Mouse (Mus musculus): ENCODE measurements at regions not wholly inside any gene's neighbourhood (a gene's known extent, or its start where the extent isn't known, plus 50 kb on each side); places are given as distances from the start of the nearest gene placed in this dataset.

GRCm38 (mm10) chr1:67417196-67417595, 294.4 kb downstream of the Cps1 start:
- H3K27ac ChIP-seq (replicated peaks; ENCODE audit: low read depth, low read length) = no peak overlapping the region
- no peak overlapping the region for H3K9ac ChIP-seq (replicated peaks; ENCODE audit: low read length)
- H3K4me2 ChIP-seq (ENCODE audit: low read depth, low read length) = no peak overlapping the region
- DNase-seq (ENCODE audit: low spot score) (no peak), ATAC-seq (replicated peaks; ENCODE audit: insufficient number of reproducible peaks, low FRiP score, low TSS enrichment, low read depth) (no peak)
- H3K9me3 ChIP-seq (replicated peaks; ENCODE audit: control insufficient read depth, low read length) = no peaks in the 10 kb centered on the region
- no peaks in the 10 kb centered on the region for H3K36me3 ChIP-seq (replicated peaks; ENCODE audit: control insufficient read depth, insufficient read depth, low read depth, low read length)
- WGBS = 80% methylated on average over 1 of the region's 1 CpGs
- H3K27me3 ChIP-seq (ENCODE audit: control insufficient read depth, insufficient read depth, low read length) = no peaks in the 10 kb centered on the region
- H3K4me3 ChIP-seq (ENCODE audit: low read depth, low read length) = no peak overlapping the region
- H3K4me1 ChIP-seq (ENCODE audit: control insufficient read depth, insufficient read depth, low read length) = no peaks in the 10 kb centered on the region

- ATAC-seq (replicated peaks; ENCODE audit: insufficient number of reproducible peaks, low FRiP score, low TSS enrichment, low read depth) (0 out of 2 replicates have a peak, but pooled peaks have one; percentile 29), DNase-seq (ENCODE audit: low spot score) (no peak)
- H3K27me3 ChIP-seq (ENCODE audit: control insufficient read depth, insufficient read depth, low read length) = no peaks in the 10 kb centered on the region
- no peak overlapping the region for H3K4me3 ChIP-seq (ENCODE audit: low read depth, low read length)
- H3K4me1 ChIP-seq (ENCODE audit: control insufficient read depth, insufficient read depth, low read length) = no peaks in the 10 kb centered on the region
- 45% methylated on average over 3 of the region's 3 CpGs for whole genome bisulfite sequencing
- H3K36me3 ChIP-seq (replicated peaks; ENCODE audit: control insufficient read depth, insufficient read depth, low read depth, low read length) = no peaks in the 10 kb centered on the region
- H3K4me2 ChIP-seq (ENCODE audit: low read depth, low read length) = no peak overlapping the region
- no peak overlapping the region for H3K27ac ChIP-seq (replicated peaks; ENCODE audit: low read depth, low read length)
- no peak overlapping the region for H3K9ac ChIP-seq (replicated peaks; ENCODE audit: low read length)
- no peaks in the 10 kb centered on the region for H3K9me3 ChIP-seq (replicated peaks; ENCODE audit: control insufficient read depth, low read length)
Observed at GRCm38 (mm10) chr1:67428398-67428797, 305.6 kb downstream of the Cps1 start.

GRCm38 (mm10) chr1:67450831-67451230, 328.0 kb downstream of the Cps1 start:
- no peaks in the 10 kb centered on the region for H3K27me3 ChIP-seq (ENCODE audit: control insufficient read depth, insufficient read depth, low read length)
- H3K9ac ChIP-seq (replicated peaks; ENCODE audit: low read length) = no peak overlapping the region
- ATAC-seq (replicated peaks; ENCODE audit: insufficient number of reproducible peaks, low FRiP score, low TSS enrichment, low read depth) = no peak
- no peak overlapping the region for H3K27ac ChIP-seq (replicated peaks; ENCODE audit: low read depth, low read length)
- H3K36me3 ChIP-seq (replicated peaks; ENCODE audit: control insufficient read depth, insufficient read depth, low read depth, low read length) = no peaks in the 10 kb centered on the region
- WGBS = 88% methylated on average over 2 of the region's 2 CpGs
- no peak overlapping the region for H3K4me3 ChIP-seq (ENCODE audit: low read depth, low read length)
- H3K4me1 ChIP-seq (ENCODE audit: control insufficient read depth, insufficient read depth, low read length) = no peaks in the 10 kb centered on the region
- H3K9me3 ChIP-seq (replicated peaks; ENCODE audit: control insufficient read depth, low read length) = no peaks in the 10 kb centered on the region
- H3K4me2 ChIP-seq (ENCODE audit: low read depth, low read length) = no peak overlapping the region
- DNase-seq (ENCODE audit: low spot score) = no peak

- Histone ChIP-seq H3K4me3 (ENCODE audit: low read depth, low read length) (no peak overlapping the region), H3K9ac (replicated peaks; ENCODE audit: low read length) (no peak overlapping the region), H3K27ac (replicated peaks; ENCODE audit: low read depth, low read length) (no peak overlapping the region), H3K9me3 (replicated peaks; ENCODE audit: control insufficient read depth, low read length) (no peaks in the 10 kb centered on the region), H3K36me3 (replicated peaks; ENCODE audit: control insufficient read depth, insufficient read depth, low read depth, low read length) (no peaks in the 10 kb centered on the region), H3K4me1 (ENCODE audit: control insufficient read depth, insufficient read depth, low read length) (no peaks in the 10 kb centered on the region; the same call in 1 of the 2 replicates), H3K4me2 (ENCODE audit: low read depth, low read length) (no peak overlapping the region), H3K27me3 (ENCODE audit: control insufficient read depth, insufficient read depth, low read length) (no peaks in the 10 kb centered on the region)
- no peak for ATAC-seq (replicated peaks; ENCODE audit: insufficient number of reproducible peaks, low FRiP score, low TSS enrichment, low read depth)
- WGBS = 32% methylated on average over 2 of the region's 2 CpGs
- no peak for DNase-seq (ENCODE audit: low spot score)
Observed at GRCm38 (mm10) chr1:67464203-67464602, 341.4 kb downstream of the Cps1 start.

- H3K4me2 ChIP-seq (ENCODE audit: low read depth, low read length) = no peak overlapping the region
- H3K27me3 ChIP-seq (ENCODE audit: control insufficient read depth, insufficient read depth, low read length) = no peaks in the 10 kb centered on the region
- no peaks in the 10 kb centered on the region for H3K36me3 ChIP-seq (replicated peaks; ENCODE audit: control insufficient read depth, insufficient read depth, low read depth, low read length)
- DNase-seq (ENCODE audit: low spot score) (peak; percentile 71), ATAC-seq (replicated peaks; ENCODE audit: insufficient number of reproducible peaks, low FRiP score, low TSS enrichment, low read depth) (peak; percentile 72)
- 33% methylated on average over 4 of the region's 4 CpGs for WGBS
- no peaks in the 10 kb centered on the region for H3K9me3 ChIP-seq (replicated peaks; ENCODE audit: control insufficient read depth, low read length)
- H3K4me3 ChIP-seq (ENCODE audit: low read depth, low read length) = no peak overlapping the region
- no peak overlapping the region for H3K27ac ChIP-seq (replicated peaks; ENCODE audit: low read depth, low read length)
- no peak overlapping the region for H3K9ac ChIP-seq (replicated peaks; ENCODE audit: low read length)
- H3K4me1 ChIP-seq (ENCODE audit: control insufficient read depth, insufficient read depth, low read length) = no peaks in the 10 kb centered on the region; the same call in 1 of the 2 replicates
Observed at GRCm38 (mm10) chr1:67465527-67465926, 342.7 kb downstream of the Cps1 start.

GRCm38 (mm10) chr1:67477006-67477405, 354.2 kb downstream of the Cps1 start:
- WGBS = 60% methylated on average over 11 of the region's 11 CpGs
- H3K27ac ChIP-seq (replicated peaks; ENCODE audit: low read depth, low read length) = no peak overlapping the region
- DNase-seq (ENCODE audit: low spot score) (no peak), ATAC-seq (replicated peaks; ENCODE audit: insufficient number of reproducible peaks, low FRiP score, low TSS enrichment, low read depth) (no peak)
- H3K9me3 ChIP-seq (replicated peaks; ENCODE audit: control insufficient read depth, low read length) = no peaks in the 10 kb centered on the region
- H3K27me3 ChIP-seq (ENCODE audit: control insufficient read depth, insufficient read depth, low read length) = no peaks in the 10 kb centered on the region
- H3K4me1 ChIP-seq (ENCODE audit: control insufficient read depth, insufficient read depth, low read length) = no peaks in the 10 kb centered on the region
- H3K9ac ChIP-seq (replicated peaks; ENCODE audit: low read length) = no peak overlapping the region
- H3K4me2 ChIP-seq (ENCODE audit: low read depth, low read length) = no peak overlapping the region
- H3K4me3 ChIP-seq (ENCODE audit: low read depth, low read length) = no peak overlapping the region
- no peaks in the 10 kb centered on the region for H3K36me3 ChIP-seq (replicated peaks; ENCODE audit: control insufficient read depth, insufficient read depth, low read depth, low read length)

GRCm38 (mm10) chr1:67477966-67478365, 355.1 kb downstream of the Cps1 start:
- Histone ChIP-seq H3K4me3 (ENCODE audit: low read depth, low read length) (no peak overlapping the region), H3K4me1 (ENCODE audit: control insufficient read depth, insufficient read depth, low read length) (no peaks in the 10 kb centered on the region), H3K9ac (replicated peaks; ENCODE audit: low read length) (no peak overlapping the region), H3K36me3 (replicated peaks; ENCODE audit: control insufficient read depth, insufficient read depth, low read depth, low read length) (no peaks in the 10 kb centered on the region), H3K27me3 (ENCODE audit: control insufficient read depth, insufficient read depth, low read length) (no peaks in the 10 kb centered on the region), H3K27ac (replicated peaks; ENCODE audit: low read depth, low read length) (no peak overlapping the region), H3K4me2 (ENCODE audit: low read depth, low read length) (no peak overlapping the region), H3K9me3 (replicated peaks; ENCODE audit: control insufficient read depth, low read length) (no peaks in the 10 kb centered on the region)
- ATAC-seq (replicated peaks; ENCODE audit: insufficient number of reproducible peaks, low FRiP score, low TSS enrichment, low read depth) = no peak
- peak; percentile 55 for DNase-seq (ENCODE audit: low spot score)
- 87% methylated on average over 3 of the region's 3 CpGs for WGBS

GRCm38 (mm10) chr1:67481974-67482373, 359.1 kb downstream of the Cps1 start:
- Histone ChIP-seq H3K9me3 (replicated peaks; ENCODE audit: control insufficient read depth, low read length) (no peaks in the 10 kb centered on the region), H3K27me3 (ENCODE audit: control insufficient read depth, insufficient read depth, low read length) (no peaks in the 10 kb centered on the region), H3K4me2 (ENCODE audit: low read depth, low read length) (no peak overlapping the region), H3K9ac (replicated peaks; ENCODE audit: low read length) (no peak overlapping the region), H3K27ac (replicated peaks; ENCODE audit: low read depth, low read length) (no peak overlapping the region), H3K36me3 (replicated peaks; ENCODE audit: control insufficient read depth, insufficient read depth, low read depth, low read length) (no peaks in the 10 kb centered on the region), H3K4me3 (ENCODE audit: low read depth, low read length) (no peak overlapping the region), H3K4me1 (ENCODE audit: control insufficient read depth, insufficient read depth, low read length) (no peaks in the 10 kb centered on the region)
- DNase-seq (ENCODE audit: low spot score) (no peak), ATAC-seq (replicated peaks; ENCODE audit: insufficient number of reproducible peaks, low FRiP score, low TSS enrichment, low read depth) (no peak)
- 73% methylated on average over 1 of the region's 1 CpGs for WGBS
